Mouse (Mus musculus): Measurements from ENCODE around the gene Sertad4. TPM values are rescaled to one million over a fixed set of nuclear protein-coding genes. Genes with fewer than 3 reads are reported as not detected.

The Sertad4 gene
- total and polyA plus RNA-seq, 3 experiments, result not detected

DNA sequence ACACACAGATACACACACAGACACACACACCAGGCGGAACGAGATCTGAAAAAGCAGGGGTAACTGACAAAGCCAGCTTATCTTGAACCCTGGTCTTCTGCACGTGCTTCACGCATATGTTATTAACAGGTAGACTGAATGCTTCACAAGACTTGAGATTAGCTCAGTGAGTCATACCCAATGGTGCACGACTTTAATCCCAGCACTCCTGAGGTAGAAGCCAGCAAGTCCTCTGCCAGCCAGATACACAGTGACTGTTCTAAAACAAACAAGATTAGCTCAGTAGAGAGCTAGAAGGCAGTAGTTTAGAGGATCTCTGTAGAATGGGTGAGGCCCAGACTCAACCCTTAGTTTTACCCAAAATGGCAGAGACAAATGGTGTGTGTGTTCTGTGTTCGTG lies 4.7 kb upstream of the Sertad4 start:
- H3K9me3 ChIP-seq (replicated peaks; ENCODE audit: insufficient read depth, low read length), result no peaks in the 10 kb centered on the region
- peak; percentile 27 for DNase-seq (ENCODE audit: low read depth, low spot score)
- H3K4me3 ChIP-seq (ENCODE audit: control insufficient read depth in 1 of 2, insufficient read depth in 1 of 2, low read depth in 2 of 2, low read length in 2 of 2), result no peak overlapping the region
- H3K27ac ChIP-seq (ENCODE audit: control insufficient read depth, low read depth, low read length), result no peak overlapping the region
- H3K36me3 ChIP-seq (ENCODE audit: control insufficient read depth in 1 of 2, insufficient read depth in 2 of 2, low read length in 2 of 2), result no peaks in the 10 kb centered on the region
- no peaks in the 10 kb centered on the region for H3K79me2 ChIP-seq (ENCODE audit: control insufficient read depth, insufficient read depth, low read length, poor library complexity)
- no peak overlapping the region for H3K9ac ChIP-seq (ENCODE audit: control insufficient read depth, low read depth, low read length, poor library complexity, severe bottlenecking)
- no peak for TF ChIP-seq RAD21 (IDR thresholded peaks at IDR 0.05; ENCODE audit: low read depth, low read length)
- TF ChIP-seq BHLHE40 (IDR thresholded peaks at IDR 0.05; ENCODE audit: borderline replicate concordance, low read depth, low read length), result peak; percentile 47; the same call in 1 of the 2 replicates
- no peaks in the 10 kb centered on the region; a peak in 1 of 4 replicates for H3K4me1 ChIP-seq (ENCODE audit: control insufficient read depth in 1 of 2, insufficient read depth in 2 of 2, low read length in 2 of 2)
- H3K27me3 ChIP-seq (ENCODE audit: control insufficient read depth in 1 of 2, insufficient read depth in 2 of 2, low read length in 2 of 2), result no peaks in the 10 kb centered on the region; a peak in 2 of 4 replicates

DNA sequence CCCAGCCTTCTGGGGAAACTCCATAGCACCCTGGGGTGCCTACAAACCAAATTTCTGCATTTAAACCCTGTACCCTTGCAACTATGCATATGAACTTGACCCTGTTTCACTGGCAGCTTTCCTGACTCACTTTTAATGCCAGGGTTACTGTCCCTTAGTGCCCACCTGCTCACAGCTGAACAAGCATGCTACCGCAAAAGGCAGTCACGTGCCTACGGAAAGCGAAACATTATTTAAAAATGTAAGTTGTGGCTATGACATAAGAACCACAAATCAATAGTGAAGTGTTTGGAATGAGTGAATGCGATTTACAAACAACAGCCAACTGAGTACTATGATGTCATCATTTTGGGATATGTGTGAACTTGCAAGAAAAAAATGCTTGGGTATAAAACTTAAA lies 2.0 kb upstream of the Sertad4 start:
- Histone ChIP-seq H3K9me3 (replicated peaks; ENCODE audit: insufficient read depth, low read length) (no peaks in the 10 kb centered on the region), H3K9ac (ENCODE audit: control insufficient read depth, low read depth, low read length, poor library complexity, severe bottlenecking) (no peak overlapping the region), H3K4me1 (ENCODE audit: control insufficient read depth in 1 of 2, insufficient read depth in 2 of 2, low read length in 2 of 2) (no peaks in the 10 kb centered on the region; a peak in 1 of 4 replicates), H3K4me3 (ENCODE audit: control insufficient read depth in 1 of 2, insufficient read depth in 1 of 2, low read depth in 2 of 2, low read length in 2 of 2) (no peak overlapping the region), H3K36me3 (ENCODE audit: control insufficient read depth in 1 of 2, insufficient read depth in 2 of 2, low read length in 2 of 2) (no peaks in the 10 kb centered on the region), H3K79me2 (ENCODE audit: control insufficient read depth, insufficient read depth, low read length, poor library complexity) (no peaks in the 10 kb centered on the region), H3K27ac (ENCODE audit: control insufficient read depth, low read depth, low read length) (no peak overlapping the region), H3K27me3 (ENCODE audit: control insufficient read depth in 1 of 2, insufficient read depth in 2 of 2, low read length in 2 of 2) (peaks cover 0 to under 1% of the 10 kb centered on the region in 2 experiments; a peak in 2 of 4 replicates)
- no peak for DNase-seq (ENCODE audit: low read depth, low spot score)
- TF ChIP-seq ETS1 (IDR thresholded peaks at IDR 0.05; ENCODE audit: low read depth, low read length) (no peak), NELFE (IDR thresholded peaks at IDR 0.05; ENCODE audit: low read depth, low read length) (no peak), MXI1 (IDR thresholded peaks at IDR 0.05; ENCODE audit: low read depth, low read length) (no peak), GABPA (IDR thresholded peaks at IDR 0.05; ENCODE audit: low read depth, low read length) (no peak), RCOR1 (IDR thresholded peaks at IDR 0.05; ENCODE audit: low read depth, low read length) (no peak), CHD2 (IDR thresholded peaks at IDR 0.05; ENCODE audit: low read length) (no peak), TBP (IDR thresholded peaks at IDR 0.05; ENCODE audit: low read depth, low read length) (no peak), HCFC1 (IDR thresholded peaks at IDR 0.05; ENCODE audit: low read depth, low read length) (no peak), POLR2AphosphoS2 (IDR thresholded peaks at IDR 0.05; ENCODE audit: low read length) (no peak), POLR2A (IDR thresholded peaks at IDR 0.05; ENCODE audit: control insufficient read depth in 1 of 2, insufficient read depth in 1 of 2, low read depth in 1 of 2, low read length in 2 of 2, poor library complexity in 1 of 2) (no peak), TCF12 (IDR thresholded peaks at IDR 0.05; ENCODE audit: low read depth, low read length) (no peak), BHLHE40 (IDR thresholded peaks at IDR 0.05; ENCODE audit: borderline replicate concordance, low read depth, low read length) (no peak), CTCF (IDR thresholded peaks at IDR 0.05 in 2 of 3, conservative IDR thresholded peaks at IDR 0.05 in 1 of 3; ENCODE audit: control insufficient read depth in 1 of 3, insufficient read depth in 1 of 3, low read depth in 2 of 3, low read length in 3 of 3, poor library complexity in 1 of 3, severe bottlenecking in 1 of 3) (no peak), ZKSCAN1 (IDR thresholded peaks at IDR 0.05; ENCODE audit: low read depth, low read length) (no peak), ZC3H11A (IDR thresholded peaks at IDR 0.05; ENCODE audit: low read depth, low read length) (no peak), EP300 (IDR thresholded peaks at IDR 0.05; ENCODE audit: low read depth in 1 of 2, low read length in 2 of 2) (no peak), ZMIZ1 (IDR thresholded peaks at IDR 0.05; ENCODE audit: low read depth, low read length) (no peak), MEF2A (IDR thresholded peaks at IDR 0.05; ENCODE audit: extremely low read depth, insufficient replicate concordance, low read depth, low read length, poor library complexity, severe bottlenecking) (no peak), UBTF (IDR thresholded peaks at IDR 0.05; ENCODE audit: borderline replicate concordance, insufficient read depth, low read depth, low read length) (no peak), SMC3 (IDR thresholded peaks at IDR 0.05; ENCODE audit: low read depth, low read length) (no peak)
